Mouse (Mus musculus): Measurements from ENCODE around the gene Cltb.
A peak's percentile ranks its signal among the peaks of the same experiment; 100 is the strongest.

GRCm38 (mm10) chr13:54589996-54590951 is 20.9 kb downstream of the Cltb start, which contains the start of the genes Nop16 and Higd2a:
- no peak for TF ChIP-seq CTCF (IDR thresholded peaks at IDR 0.05; ENCODE audit: borderline replicate concordance, extremely low read depth, insufficient read depth, insufficient read length)
- TF ChIP-seq POLR2A (IDR thresholded peaks at IDR 0.05; ENCODE audit: borderline replicate concordance, extremely low read depth, insufficient read depth, insufficient read length, poor library complexity, severe bottlenecking), result peak; percentile 33; the same call in 1 of the 2 replicates

All from brain, embryonic 14.5 days (tissue).